Mouse (Mus musculus): ENCODE data around the gene Snx14. TPM values are rescaled to one million over a fixed set of nuclear protein-coding genes. Genes with fewer than 3 reads are reported as not detected.
A peak's percentile ranks its signal among the peaks of the same experiment; 100 is the strongest.
"Not testable (repeated sequence)": the region's sequence is repeated elsewhere in the genome, so short reads cannot be mapped to it uniquely, and the experiment has no call there.

Gene Snx14
- 4.1 and 7.1 TPM in 2 replicates for polyA plus RNA-seq (2012; rRNA removed)

- peak within 1 kb of the TSS; percentile 67 for H3K27ac ChIP-seq (ENCODE audit: insufficient read depth, low read depth, low read length)
- H3K36me3 ChIP-seq (ENCODE audit: control insufficient read depth, insufficient read depth, low read length), result no peaks in the 10 kb centered on the region
- peaks cover 3% of the 10 kb centered on the region; the same call in 1 of the 2 replicates for H3K4me1 ChIP-seq (ENCODE audit: control insufficient read depth, insufficient read depth, insufficient read length, low read length)
- no peaks in the 10 kb centered on the region for H3K27me3 ChIP-seq (ENCODE audit: control insufficient read depth, insufficient read depth, low read length)
- H3K4me3 ChIP-seq (ENCODE audit: low read depth, low read length), result peak within 1 kb of the TSS; percentile 72
- WGBS, result under 1% methylated on average over 62 of the region's 62 CpGs
- TF ChIP-seq POLR2A (IDR thresholded peaks at IDR 0.05; ENCODE audit: low read depth, low read length) (peak; percentile 77; the same call in 1 of the 2 replicates), CTCF (IDR thresholded peaks at IDR 0.05; ENCODE audit: extremely low read depth, insufficient read length, insufficient replicate concordance, low read depth, low read length) (no peak)
Measured at GRCm38 (mm10) chr9:88438555-88439237, at the start of gene Snx14. Snx14 (minus strand) TSS chr9:88438958.

GRCm38 (mm10) chr9:88484531-88484930 is 45.8 kb upstream of the Snx14 start:
- Histone ChIP-seq H3K4me1 (ENCODE audit: control insufficient read depth, insufficient read depth, insufficient read length, low read length) (0 out of 2 replicates have a peak, but pooled peaks cover 1% of the 10 kb centered on the region), H3K27ac (ENCODE audit: insufficient read depth, low read depth, low read length) (no peak overlapping the region), H3K36me3 (ENCODE audit: control insufficient read depth, insufficient read depth, low read length) (no peaks in the 10 kb centered on the region), H3K27me3 (ENCODE audit: control insufficient read depth, insufficient read depth, low read length) (no peaks in the 10 kb centered on the region), H3K4me3 (ENCODE audit: low read depth, low read length) (no peak overlapping the region)
- 51% methylated on average over 6 of the region's 6 CpGs for WGBS
- TF ChIP-seq CTCF (IDR thresholded peaks at IDR 0.05; ENCODE audit: extremely low read depth, insufficient read length, insufficient replicate concordance, low read depth, low read length), result no peak
- no peak for TF ChIP-seq POLR2A (IDR thresholded peaks at IDR 0.05; ENCODE audit: low read depth, low read length)

GRCm38 (mm10) chr9:88482829-88483396 is 44.2 kb upstream of the Snx14 start:
- H3K4me3 ChIP-seq (ENCODE audit: low read depth, low read length), result peak overlapping the region; percentile 91
- WGBS, result 1% methylated on average over 49 of the region's 52 CpGs
- no peak for TF ChIP-seq CTCF (IDR thresholded peaks at IDR 0.05; ENCODE audit: extremely low read depth, insufficient read length, insufficient replicate concordance, low read depth, low read length)
- TF ChIP-seq POLR2A (IDR thresholded peaks at IDR 0.05; ENCODE audit: low read depth, low read length), result no peak; the same call in 1 of the 2 replicates
- H3K4me1 ChIP-seq (ENCODE audit: control insufficient read depth, insufficient read depth, insufficient read length, low read length), result 0 out of 2 replicates have a peak, but pooled peaks cover 1% of the 10 kb centered on the region
- no peaks in the 10 kb centered on the region; the same call in 1 of the 2 replicates for H3K36me3 ChIP-seq (ENCODE audit: control insufficient read depth, insufficient read depth, low read length)
- H3K27me3 ChIP-seq (ENCODE audit: control insufficient read depth, insufficient read depth, low read length), result no peaks in the 10 kb centered on the region
- H3K27ac ChIP-seq (ENCODE audit: insufficient read depth, low read depth, low read length), result peak overlapping the region; percentile 28

GRCm38 (mm10) chr9:88482230-88482828 is 43.6 kb upstream of the Snx14 start, which contains the start of gene Syncrip:
Syncrip (minus strand) TSS chr9:88482574.
- WGBS, result under 1% methylated on average over 53 of the region's 68 CpGs
- Histone ChIP-seq H3K27ac (ENCODE audit: insufficient read depth, low read depth, low read length) (peak within 1 kb of the TSS; percentile 100), H3K4me3 (ENCODE audit: low read depth, low read length) (peak within 1 kb of the TSS; percentile 91)
- peak; percentile 52 for TF ChIP-seq POLR2A (IDR thresholded peaks at IDR 0.05; ENCODE audit: low read depth, low read length)
- not testable (repeated sequence) for H3K4me1 ChIP-seq (ENCODE audit: control insufficient read depth, insufficient read depth, insufficient read length, low read length); H3K27me3 ChIP-seq (ENCODE audit: control insufficient read depth, insufficient read depth, low read length); H3K36me3 ChIP-seq (ENCODE audit: control insufficient read depth, insufficient read depth, low read length)

DNA sequence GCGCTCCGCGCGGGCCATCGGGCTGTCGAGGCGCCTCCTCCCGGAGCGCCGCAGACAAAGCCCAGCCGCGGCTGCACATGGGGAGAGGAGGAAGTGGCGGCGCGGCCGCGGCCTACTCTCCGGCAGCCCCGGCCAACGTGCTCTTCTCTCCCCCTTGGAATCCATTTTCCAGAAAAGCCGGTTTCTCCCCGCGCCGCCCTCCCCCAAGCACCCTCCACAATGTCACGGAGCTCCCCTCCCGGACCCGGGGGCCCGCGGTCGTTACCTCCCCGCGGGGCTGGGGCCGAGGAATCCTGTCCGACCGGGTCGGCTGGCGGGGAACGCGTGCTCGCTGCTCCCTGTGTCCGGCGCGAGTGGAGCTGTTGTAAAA is 43.0 kb upstream of the Snx14 start:
- H3K4me1 ChIP-seq (ENCODE audit: control insufficient read depth, insufficient read depth, insufficient read length, low read length), result 0 out of 2 replicates have a peak, but pooled peaks cover 1% of the 10 kb centered on the region
- H3K4me3 ChIP-seq (ENCODE audit: low read depth, low read length), result peak overlapping the region; percentile 91
- H3K27ac ChIP-seq (ENCODE audit: insufficient read depth, low read depth, low read length), result peak overlapping the region; percentile 71
- WGBS, result 1% methylated on average over 40 of the region's 43 CpGs
- TF ChIP-seq POLR2A (IDR thresholded peaks at IDR 0.05; ENCODE audit: low read depth, low read length) (0 out of 2 replicates have a peak, but pooled peaks have one; percentile 8), CTCF (IDR thresholded peaks at IDR 0.05; ENCODE audit: extremely low read depth, insufficient read length, insufficient replicate concordance, low read depth, low read length) (no peak)
- no peaks in the 10 kb centered on the region for H3K27me3 ChIP-seq (ENCODE audit: control insufficient read depth, insufficient read depth, low read length)
- H3K36me3 ChIP-seq (ENCODE audit: control insufficient read depth, insufficient read depth, low read length), result peaks cover 6% of the 10 kb centered on the region

GRCm38 (mm10) chr9:88481061-88481790 is 42.5 kb upstream of the Snx14 start:
- Histone ChIP-seq H3K27ac (ENCODE audit: insufficient read depth, low read depth, low read length) (peak overlapping the region; percentile 71), H3K4me3 (ENCODE audit: low read depth, low read length) (peak overlapping the region; percentile 91), H3K4me1 (ENCODE audit: control insufficient read depth, insufficient read depth, insufficient read length, low read length) (0 out of 2 replicates have a peak, but pooled peaks cover 1% of the 10 kb centered on the region), H3K27me3 (ENCODE audit: control insufficient read depth, insufficient read depth, low read length) (no peaks in the 10 kb centered on the region), H3K36me3 (ENCODE audit: control insufficient read depth, insufficient read depth, low read length) (peaks cover 7% of the 10 kb centered on the region)
- WGBS, result under 1% methylated on average over 78 of the region's 78 CpGs
- TF ChIP-seq POLR2A (IDR thresholded peaks at IDR 0.05; ENCODE audit: low read depth, low read length) (no peak), CTCF (IDR thresholded peaks at IDR 0.05; ENCODE audit: extremely low read depth, insufficient read length, insufficient replicate concordance, low read depth, low read length) (no peak)
